Mouse (Mus musculus): ENCODE measurements around the gene 4931423N10Rik.
"Not testable (repeated sequence)": the region's sequence is repeated elsewhere in the genome, so short reads cannot be mapped to it uniquely, and the experiment has no call there.

DNA sequence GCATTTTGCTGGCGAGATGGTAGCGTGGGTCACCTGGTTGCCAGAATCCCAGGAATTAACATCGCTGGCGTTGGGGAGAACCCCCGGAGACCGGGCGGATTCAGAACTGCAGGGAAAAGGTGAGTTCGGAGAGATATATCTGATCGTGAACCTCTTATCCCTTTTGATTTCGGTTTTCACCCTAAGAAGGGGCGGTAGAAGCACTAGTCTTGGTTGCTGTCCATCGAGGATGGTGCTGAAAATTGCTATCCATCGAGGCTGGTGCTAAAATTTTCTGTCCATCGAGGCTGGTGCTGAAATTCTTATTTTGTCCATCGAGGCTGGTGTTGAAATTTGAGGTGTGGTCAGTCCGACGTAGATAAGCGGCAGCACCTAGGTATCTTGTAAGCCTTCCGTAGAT, 83.7 kb downstream of the 4931423N10Rik start:
- not testable (repeated sequence) for TF ChIP-seq POLR2A (IDR thresholded peaks at IDR 0.05; ENCODE audit: borderline replicate concordance, extremely low read depth, low read depth, low read length); CTCF (IDR thresholded peaks at IDR 0.05; ENCODE audit: insufficient read depth, low read length)

Measured in lung, adult 2 months (tissue).